Mouse (Mus musculus) erythroblast, adult 5-6 weeks (primary cell): ENCODE data around the gene Coasy. TPM values are rescaled to one million over a fixed set of nuclear protein-coding genes. Genes with fewer than 3 reads are reported as not detected.

ENCODE experiments used
- ATAC-seq: replicated peaks from 2 replicates; pipeline ENCODE4 v1.8.0; 2016; ENCODE audit warnings: moderate number of reproducible peaks, mild to moderate bottlenecking, moderate TSS enrichment, inconsistent platforms; ENCODE audit not compliant: poor library complexity, low FRiP score, severe bottlenecking
- total RNA-seq, 2 experiments: library from RNA; stranded (forward) in 1 of 2; stranded (reverse) in 1 of 2; fragments of 150-400 nt in 1 of 2; fragments of 200-764, 138-1000 nt in 1 of 2; gene quantifications; 2 replicates each; pipeline versions ENCODE4 v1.2.3 to v1.2.4; 2015 to 2017; ENCODE audit warnings: low replicate concordance in 2 of 2

Coasy gene
- total RNA-seq, 2 experiments from 2014 or later = 6.7 to 9.6 TPM

DNA sequence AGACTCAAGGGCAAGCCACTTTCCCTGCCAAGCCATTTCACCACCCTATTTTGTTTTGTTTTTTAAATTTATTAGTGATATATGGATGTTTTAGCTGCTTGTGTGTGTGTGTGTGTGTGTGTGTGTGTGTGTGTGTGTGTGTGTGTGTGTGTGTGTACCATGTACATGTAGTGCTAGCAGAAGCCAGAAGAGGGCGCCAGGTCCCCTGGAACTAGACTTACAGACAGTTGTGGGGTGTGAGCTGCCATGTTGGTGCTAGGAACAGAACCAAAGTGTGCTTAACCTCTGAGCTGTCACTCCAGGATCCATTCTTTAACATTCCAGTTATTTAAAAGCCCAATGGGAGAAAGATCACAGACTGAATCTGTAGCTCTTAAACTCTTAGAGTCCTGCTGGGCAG, 44.7 kb downstream of the Coasy start:
- no peak for ATAC-seq

DNA sequence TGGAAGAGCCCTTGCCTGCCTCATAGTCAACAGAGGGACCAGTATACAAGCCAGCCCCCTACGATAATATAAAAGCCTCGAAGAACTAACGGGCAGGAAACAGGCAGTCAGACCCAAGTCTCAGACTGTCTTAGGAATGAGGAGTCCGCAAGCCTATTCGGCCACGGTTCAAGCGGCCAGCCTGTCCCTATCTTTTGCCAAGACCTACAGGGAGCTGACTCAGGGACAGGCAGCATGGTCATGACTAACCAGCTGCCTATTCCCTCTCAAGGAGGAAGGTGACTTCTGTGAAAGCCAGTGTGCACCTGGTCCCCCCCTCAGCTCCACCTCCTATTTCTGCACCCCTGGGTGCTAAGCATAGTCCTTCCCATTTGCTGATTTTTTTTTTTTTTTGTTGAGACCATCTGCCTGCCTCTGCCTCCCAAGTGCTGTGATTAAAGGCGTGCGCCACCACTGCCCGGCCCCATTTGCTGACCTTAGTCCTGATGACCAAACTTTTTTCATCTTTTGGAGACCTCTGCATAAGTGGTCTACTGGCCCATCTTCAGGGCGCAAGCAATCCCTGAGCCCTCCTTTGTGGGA, 46.7 kb downstream of the Coasy start:
- no peak for ATAC-seq

- no peak for ATAC-seq
These were observed 47.8 kb downstream of the Coasy start for GRCm38 (mm10) chr11:101130056-101130756.

- no peak for ATAC-seq
These were observed 48.8 kb downstream of the Coasy start for GRCm38 (mm10) chr11:101131187-101131586.

- ATAC-seq = peak; percentile 68
These were observed 49.3 kb downstream of the Coasy start for GRCm38 (mm10) chr11:101131701-101132100.

DNA sequence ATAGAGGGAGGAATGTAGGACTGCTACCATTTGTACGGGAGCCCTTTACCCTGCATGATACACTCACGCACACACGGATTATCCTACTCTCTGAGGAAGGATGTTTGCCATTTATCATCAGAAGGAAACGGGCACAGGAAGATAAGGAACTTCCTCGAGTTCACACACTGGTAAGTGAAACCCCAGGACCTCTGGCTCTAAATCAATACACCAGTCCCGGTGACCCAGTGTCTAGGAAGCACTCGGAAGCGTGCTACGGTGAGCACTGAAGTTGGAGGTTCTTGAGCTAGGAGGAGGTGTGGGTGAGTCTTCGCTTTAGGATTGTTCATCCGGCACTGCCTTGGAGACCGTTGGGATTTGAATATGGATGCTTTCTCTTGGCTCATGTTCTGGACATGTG, 50.7 kb downstream of the Coasy start:
- ATAC-seq = no peak

DNA sequence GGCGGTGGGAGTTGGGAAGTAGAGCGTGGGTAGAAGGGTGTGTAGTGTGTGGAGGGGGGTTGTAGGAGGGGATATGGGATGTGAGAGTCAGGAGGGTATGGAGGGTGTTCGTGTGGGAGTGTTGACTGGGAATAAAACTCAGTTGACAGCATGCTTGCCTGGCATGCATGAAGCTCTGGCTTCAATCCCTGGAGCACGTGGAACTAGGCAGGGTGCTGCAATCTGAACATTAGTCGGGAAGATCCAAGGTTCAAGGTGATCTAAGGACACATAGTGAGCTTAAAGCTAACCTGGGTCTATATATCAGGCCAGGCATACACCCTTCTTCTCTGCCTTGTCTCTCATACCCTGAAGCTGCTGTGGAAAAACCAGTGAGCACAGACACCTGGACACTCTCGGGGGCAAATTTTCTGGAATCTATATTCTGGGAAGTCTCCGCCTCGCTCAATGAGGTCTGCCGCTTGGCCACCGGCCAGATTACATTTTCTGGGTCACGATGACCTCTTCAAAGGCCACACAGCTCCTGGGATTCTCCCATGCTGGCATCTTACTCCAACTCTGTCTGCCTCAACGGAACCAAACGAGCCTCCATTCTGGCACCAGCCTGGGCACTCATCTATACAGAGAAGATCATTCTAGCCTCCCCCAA, 52.0 kb downstream of the Coasy start:
- no peak for ATAC-seq

Other genes starting within 250 kb of the Coasy start
- 6.9 and 14.8 TPM in 2 replicates for gene Stat5b, start 231.8 kb upstream of the Coasy start, total RNA-seq (2015; ENCODE audit: low replicate concordance)
- gene Stat5b, start 231.8 kb upstream of the Coasy start, total RNA-seq (2017; ENCODE audit: low replicate concordance) = 6.7 and 10.3 TPM in 2 replicates
- gene Stat5a, start 223.2 kb upstream of the Coasy start, total RNA-seq (2015; ENCODE audit: low replicate concordance) = 4.8 and 7.3 TPM in 2 replicates
- 5.7 and 6.5 TPM in 2 replicates for gene Stat5a, start 223.2 kb upstream of the Coasy start, total RNA-seq (2017; ENCODE audit: low replicate concordance)
- 16.7 and 43.4 TPM in 2 replicates for gene Stat3, start 143.0 kb upstream of the Coasy start, total RNA-seq (2015; ENCODE audit: low replicate concordance)
- 37.8 and 51.4 TPM in 2 replicates for gene Stat3, start 143.0 kb upstream of the Coasy start, total RNA-seq (2017; ENCODE audit: low replicate concordance)
- 0.63 TPM in 1 of 2 replicates, not detected in the other for gene Cavin1, start 111.7 kb upstream of the Coasy start, total RNA-seq (2015; ENCODE audit: low replicate concordance)
- gene Cavin1, start 111.7 kb upstream of the Coasy start, total RNA-seq (2017; ENCODE audit: low replicate concordance) = 1.1 TPM in 1 of 2 replicates, not detected in the other
- 487 and 539 TPM in 2 replicates for gene Atp6v0a1, start 73.1 kb upstream of the Coasy start, total RNA-seq (2015; ENCODE audit: low replicate concordance)
- gene Atp6v0a1, start 73.1 kb upstream of the Coasy start, total RNA-seq (2017; ENCODE audit: low replicate concordance) = 528 and 748 TPM in 2 replicates
- gene Naglu, start 12.6 kb upstream of the Coasy start, total RNA-seq (2015; ENCODE audit: low replicate concordance) = 3.1 and 3.7 TPM in 2 replicates
- gene Naglu, start 12.6 kb upstream of the Coasy start, total RNA-seq (2017; ENCODE audit: low replicate concordance) = 2.0 and 2.8 TPM in 2 replicates
- 2.1 TPM in 1 of 2 replicates, not detected in the other for gene Hsd17b1, start 4.2 kb upstream of the Coasy start, total RNA-seq (2015; ENCODE audit: low replicate concordance)
- 1.9 TPM in 1 of 2 replicates, not detected in the other for gene Hsd17b1, start 4.2 kb upstream of the Coasy start, total RNA-seq (2017; ENCODE audit: low replicate concordance)
- gene Mlx, start 4.7 kb downstream of the Coasy start, total RNA-seq (2015; ENCODE audit: low replicate concordance) = 20.5 and 26.9 TPM in 2 replicates
- 18.4 and 23.7 TPM in 2 replicates for gene Mlx, start 4.7 kb downstream of the Coasy start, total RNA-seq (2017; ENCODE audit: low replicate concordance)
- 2.7 and 4.4 TPM in 2 replicates for gene Psmc3ip, start 12.9 kb downstream of the Coasy start, total RNA-seq (2015; ENCODE audit: low replicate concordance)
- 4.1 and 13.7 TPM in 2 replicates for gene Psmc3ip, start 12.9 kb downstream of the Coasy start, total RNA-seq (2017; ENCODE audit: low replicate concordance)
- 35.7 and 40.3 TPM in 2 replicates for gene Retreg3, start 37.3 kb downstream of the Coasy start, total RNA-seq (2015; ENCODE audit: low replicate concordance)
- 88.4 and 93.1 TPM in 2 replicates for gene Retreg3, start 37.3 kb downstream of the Coasy start, total RNA-seq (2017; ENCODE audit: low replicate concordance)
- 5.6 and 12.5 TPM in 2 replicates for gene Tubg1, start 37.4 kb downstream of the Coasy start, total RNA-seq (2015; ENCODE audit: low replicate concordance)
- 8.2 and 10.5 TPM in 2 replicates for gene Tubg1, start 37.4 kb downstream of the Coasy start, total RNA-seq (2017; ENCODE audit: low replicate concordance)
- gene Tubg2, start 73.3 kb downstream of the Coasy start, total RNA-seq (2015; ENCODE audit: low replicate concordance) = not detected in 2 replicates
- not detected in 2 replicates for gene Tubg2, start 73.3 kb downstream of the Coasy start, total RNA-seq (2017; ENCODE audit: low replicate concordance)
- gene Cntnap1, start 88.0 kb downstream of the Coasy start, total RNA-seq (2015; ENCODE audit: low replicate concordance) = 0.58 and 0.63 TPM in 2 replicates
- 0.17 TPM in 1 of 2 replicates, not detected in the other for gene Cntnap1, start 88.0 kb downstream of the Coasy start, total RNA-seq (2017; ENCODE audit: low replicate concordance)
- not detected in 2 replicates for gene Plekhh3, start 88.8 kb downstream of the Coasy start, total RNA-seq (2015; ENCODE audit: low replicate concordance)
- 1.1 TPM in 1 of 2 replicates, not detected in the other for gene Plekhh3, start 88.8 kb downstream of the Coasy start, total RNA-seq (2017; ENCODE audit: low replicate concordance)
- gene Ccr10, start 92.9 kb downstream of the Coasy start, total RNA-seq (2015; ENCODE audit: low replicate concordance) = 0.63 TPM in 1 of 2 replicates, not detected in the other
- not detected in 2 replicates for gene Ccr10, start 92.9 kb downstream of the Coasy start, total RNA-seq (2017; ENCODE audit: low replicate concordance)
- 161 and 177 TPM in 2 replicates for gene Ezh1, start 143.9 kb downstream of the Coasy start, total RNA-seq (2015; ENCODE audit: low replicate concordance)
- gene Ezh1, start 143.9 kb downstream of the Coasy start, total RNA-seq (2017; ENCODE audit: low replicate concordance) = 208 and 251 TPM in 2 replicates
- gene Ramp2, start 163.5 kb downstream of the Coasy start, total RNA-seq (2015; ENCODE audit: low replicate concordance) = 2.7 TPM in 1 of 2 replicates, not detected in the other
- gene Ramp2, start 163.5 kb downstream of the Coasy start, total RNA-seq (2017; ENCODE audit: low replicate concordance) = not detected in 2 replicates
- gene Vps25, start 171.1 kb downstream of the Coasy start, total RNA-seq (2015; ENCODE audit: low replicate concordance) = 83.8 and 91.5 TPM in 2 replicates
- gene Vps25, start 171.1 kb downstream of the Coasy start, total RNA-seq (2017; ENCODE audit: low replicate concordance) = 25.0 and 31.3 TPM in 2 replicates
- 2.3 and 17.7 TPM in 2 replicates for gene Wnk4, start 178.0 kb downstream of the Coasy start, total RNA-seq (2015; ENCODE audit: low replicate concordance)
- gene Wnk4, start 178.0 kb downstream of the Coasy start, total RNA-seq (2017; ENCODE audit: low replicate concordance) = 1.5 and 6.0 TPM in 2 replicates
- gene Cntd1, start 196.4 kb downstream of the Coasy start, total RNA-seq (2015; ENCODE audit: low replicate concordance) = 0.96 TPM in 1 of 2 replicates, not detected in the other
- 2.2 and 5.4 TPM in 2 replicates for gene Cntd1, start 196.4 kb downstream of the Coasy start, total RNA-seq (2017; ENCODE audit: low replicate concordance)
- gene Coa3, start 196.5 kb downstream of the Coasy start, total RNA-seq (2015; ENCODE audit: low replicate concordance) = 12.3 and 29.8 TPM in 2 replicates
- gene Coa3, start 196.5 kb downstream of the Coasy start, total RNA-seq (2017; ENCODE audit: low replicate concordance) = 5.3 and 10.6 TPM in 2 replicates
- 98.0 and 105 TPM in 2 replicates for gene Becn1, start 219.7 kb downstream of the Coasy start, total RNA-seq (2015; ENCODE audit: low replicate concordance)
- gene Becn1, start 219.7 kb downstream of the Coasy start, total RNA-seq (2017; ENCODE audit: low replicate concordance) = 362 and 618 TPM in 2 replicates
- gene Psme3, start 233.6 kb downstream of the Coasy start, total RNA-seq (2015; ENCODE audit: low replicate concordance) = 797 and 835 TPM in 2 replicates
- gene Psme3, start 233.6 kb downstream of the Coasy start, total RNA-seq (2017; ENCODE audit: low replicate concordance) = 707 and 918 TPM in 2 replicates
- gene Aoc2, start 242.5 kb downstream of the Coasy start, total RNA-seq (2015; ENCODE audit: low replicate concordance) = 47.1 and 65.0 TPM in 2 replicates
- 44.1 and 45.0 TPM in 2 replicates for gene Aoc2, start 242.5 kb downstream of the Coasy start, total RNA-seq (2017; ENCODE audit: low replicate concordance)
- 4.0 and 6.9 TPM in 2 replicates for gene Aoc3, start 248.0 kb downstream of the Coasy start, total RNA-seq (2015; ENCODE audit: low replicate concordance)
- gene Aoc3, start 248.0 kb downstream of the Coasy start, total RNA-seq (2017; ENCODE audit: low replicate concordance) = 2.9 and 6.6 TPM in 2 replicates